Mouse (Mus musculus): ENCODE data around the gene Mettl24.

- TF ChIP-seq CTCF (IDR thresholded peaks at IDR 0.05; ENCODE audit: low read depth) (no peak), EP300 (IDR thresholded peaks at IDR 0.05; ENCODE audit: low read depth) (no peak)
These were observed 89.2 kb downstream of the Mettl24 start for GRCm38 (mm10) chr10:40772266-40772665.

Measured in heart, postnatal 0 days (tissue).